Mouse (Mus musculus): ENCODE data around the gene Magel2. TPM values are rescaled to one million over a fixed set of nuclear protein-coding genes. Genes with fewer than 3 reads are reported as not detected.

The Magel2 gene
- polyA plus RNA-seq, 1 experiment from 2014 or later = 3.0 TPM

DNA sequence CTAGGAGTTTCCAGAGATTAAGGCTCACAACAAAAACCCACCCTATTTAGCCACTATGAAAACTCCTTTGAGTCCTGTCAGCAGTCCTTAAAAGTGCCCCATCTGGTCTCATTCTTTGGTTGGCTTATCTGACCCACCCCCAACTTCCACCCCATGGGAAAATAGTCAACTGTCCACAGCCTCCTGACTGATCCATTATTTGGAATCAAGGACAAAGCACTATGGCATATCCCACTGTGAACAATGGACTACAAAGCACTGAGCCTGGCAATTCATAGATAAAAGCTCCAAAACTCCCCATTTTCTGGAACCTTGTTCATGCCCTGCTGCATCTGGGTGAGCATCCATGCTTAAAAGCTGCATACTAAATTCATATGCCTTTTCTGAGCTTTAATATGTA lies 39.4 kb downstream of the Magel2 start:
- Histone ChIP-seq H3K9me3 (ENCODE audit: control insufficient read depth, low read length) (no peaks in the 10 kb centered on the region; the same call in 1 of the 2 replicates), H3K4me2 (ENCODE audit: low read depth, severe bottlenecking) (no peak overlapping the region), H3K36me3 (ENCODE audit: control insufficient read depth, insufficient read depth, low read length) (no peaks in the 10 kb centered on the region), H3K27ac (replicated peaks; ENCODE audit: low read depth, low read length) (no peak overlapping the region), H3K4me3 (ENCODE audit: low read depth, low read length) (no peak overlapping the region), H3K27me3 (ENCODE audit: control insufficient read depth, insufficient read depth, low read length) (no peaks in the 10 kb centered on the region), H3K4me1 (ENCODE audit: control insufficient read depth, insufficient read depth, low read length) (no peaks in the 10 kb centered on the region), H3K9ac (ENCODE audit: low read length) (no peak overlapping the region)
- ATAC-seq (ENCODE audit: insufficient number of reproducible peaks, low FRiP score, low TSS enrichment, low read depth) = no peak
- DNase-seq (ENCODE audit: low spot score) = no peak

GRCm38 (mm10) chr7:62418346-62418745 lies 41.5 kb downstream of the Magel2 start:
- ATAC-seq (ENCODE audit: insufficient number of reproducible peaks, low FRiP score, low TSS enrichment, low read depth) (no peak), DNase-seq (ENCODE audit: low spot score) (no peak)
- Histone ChIP-seq H3K4me2 (ENCODE audit: low read depth, severe bottlenecking) (peak overlapping the region; percentile 45), H3K9ac (ENCODE audit: low read length) (no peak overlapping the region), H3K9me3 (ENCODE audit: control insufficient read depth, low read length) (no peaks in the 10 kb centered on the region; the same call in 1 of the 2 replicates), H3K36me3 (ENCODE audit: control insufficient read depth, insufficient read depth, low read length) (no peaks in the 10 kb centered on the region), H3K4me3 (ENCODE audit: low read depth, low read length) (0 out of 2 replicates have a peak overlapping the region, but pooled peaks have one; percentile 74), H3K27ac (replicated peaks; ENCODE audit: low read depth, low read length) (no peak overlapping the region), H3K27me3 (ENCODE audit: control insufficient read depth, insufficient read depth, low read length) (no peaks in the 10 kb centered on the region), H3K4me1 (ENCODE audit: control insufficient read depth, insufficient read depth, low read length) (no peaks in the 10 kb centered on the region)
- 83% methylated on average over 9 of the region's 9 CpGs for WGBS

- Histone ChIP-seq H3K27me3 (ENCODE audit: control insufficient read depth, insufficient read depth, low read length) (no peaks in the 10 kb centered on the region), H3K36me3 (ENCODE audit: control insufficient read depth, insufficient read depth, low read length) (no peaks in the 10 kb centered on the region), H3K4me3 (ENCODE audit: low read depth, low read length) (peak overlapping the region; percentile 74), H3K4me1 (ENCODE audit: control insufficient read depth, insufficient read depth, low read length) (no peaks in the 10 kb centered on the region), H3K9ac (ENCODE audit: low read length) (no peak overlapping the region), H3K27ac (replicated peaks; ENCODE audit: low read depth, low read length) (no peak overlapping the region), H3K4me2 (ENCODE audit: low read depth, severe bottlenecking) (peak overlapping the region; percentile 45), H3K9me3 (ENCODE audit: control insufficient read depth, low read length) (no peaks in the 10 kb centered on the region; the same call in 1 of the 2 replicates)
- ATAC-seq (ENCODE audit: insufficient number of reproducible peaks, low FRiP score, low TSS enrichment, low read depth) = peak; percentile 78
- no peak for DNase-seq (ENCODE audit: low spot score)
- WGBS = 65% methylated on average over 17 of the region's 17 CpGs
Observed at GRCm38 (mm10) chr7:62419105-62419492, 42.3 kb downstream of the Magel2 start.

DNA sequence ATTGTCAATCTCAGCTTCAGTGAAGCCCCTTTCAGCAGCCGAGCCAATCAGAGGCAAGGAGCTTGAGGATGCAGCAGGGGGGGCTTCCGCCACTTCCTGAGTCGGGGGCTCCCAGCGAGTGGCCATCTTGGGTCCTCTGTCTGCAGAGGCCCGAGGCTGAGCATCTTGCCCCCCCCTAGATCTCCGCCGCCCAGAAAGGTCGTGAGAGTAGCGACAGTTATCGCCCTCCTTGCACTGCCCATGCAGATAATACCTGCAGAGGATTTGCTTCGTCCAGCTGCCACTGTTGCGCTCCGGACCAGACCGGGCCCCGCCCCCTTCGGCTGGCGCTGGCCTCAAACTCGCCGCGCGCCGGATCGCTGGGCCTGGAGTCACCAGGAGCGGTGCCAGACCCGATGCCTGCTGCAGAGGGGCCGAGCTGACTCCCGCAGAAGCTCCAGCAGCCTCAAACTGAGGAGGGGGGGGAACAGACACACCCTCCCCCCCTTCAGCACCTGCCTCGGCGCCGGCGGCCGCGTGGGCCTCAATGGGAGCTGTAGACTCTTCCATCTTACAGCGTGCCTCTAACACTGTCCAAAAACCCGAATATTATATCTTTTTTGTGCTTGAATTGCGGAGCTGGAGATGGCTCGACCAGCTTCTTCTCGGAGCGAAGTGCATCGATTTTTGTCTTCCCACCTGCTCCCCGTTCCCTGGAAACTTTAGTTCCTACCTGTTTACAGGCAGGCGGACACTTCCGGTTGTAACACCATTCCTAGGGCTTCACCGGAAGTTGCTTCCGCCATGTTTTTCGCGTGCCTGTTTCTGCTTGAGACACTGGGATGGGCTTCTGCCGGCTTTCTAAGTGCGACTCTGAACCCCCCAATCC lies 42.9 kb downstream of the Magel2 start, which contains the start of gene Mkrn3:
TSS of gene Mkrn3 (minus strand) at position 647 of the 868 bp plus-strand sequence.
- ATAC-seq (ENCODE audit: insufficient number of reproducible peaks, low FRiP score, low TSS enrichment, low read depth) (peak; percentile 81), DNase-seq (ENCODE audit: low spot score) (peak; percentile 86)
- no peak within 1 kb of the TSS for H3K27ac ChIP-seq (replicated peaks; ENCODE audit: low read depth, low read length)
- no peaks in the 10 kb centered on the region; the same call in 1 of the 2 replicates for H3K9me3 ChIP-seq (ENCODE audit: control insufficient read depth, low read length)
- H3K4me3 ChIP-seq (ENCODE audit: low read depth, low read length) = peak within 1 kb of the TSS; percentile 74
- no peaks in the 10 kb centered on the region for H3K27me3 ChIP-seq (ENCODE audit: control insufficient read depth, insufficient read depth, low read length)
- WGBS = 22% methylated on average over 49 of the region's 49 CpGs
- peak within 1 kb of the TSS; percentile 76 for H3K9ac ChIP-seq (ENCODE audit: low read length)
- H3K4me2 ChIP-seq (ENCODE audit: low read depth, severe bottlenecking) = peak within 1 kb of the TSS; percentile 45
- H3K4me1 ChIP-seq (ENCODE audit: control insufficient read depth, insufficient read depth, low read length) = no peaks in the 10 kb centered on the region
- no peaks in the 10 kb centered on the region for H3K36me3 ChIP-seq (ENCODE audit: control insufficient read depth, insufficient read depth, low read length)

GRCm38 (mm10) chr7:62420566-62420965 lies 43.8 kb downstream of the Magel2 start:
- Histone ChIP-seq H3K4me3 (ENCODE audit: low read depth, low read length) (no peak overlapping the region), H3K9me3 (ENCODE audit: control insufficient read depth, low read length) (no peaks in the 10 kb centered on the region; the same call in 1 of the 2 replicates), H3K4me1 (ENCODE audit: control insufficient read depth, insufficient read depth, low read length) (no peaks in the 10 kb centered on the region), H3K4me2 (ENCODE audit: low read depth, severe bottlenecking) (no peak overlapping the region), H3K27ac (replicated peaks; ENCODE audit: low read depth, low read length) (no peak overlapping the region), H3K27me3 (ENCODE audit: control insufficient read depth, insufficient read depth, low read length) (no peaks in the 10 kb centered on the region), H3K9ac (ENCODE audit: low read length) (no peak overlapping the region), H3K36me3 (ENCODE audit: control insufficient read depth, insufficient read depth, low read length) (no peaks in the 10 kb centered on the region)
- no peak for ATAC-seq (ENCODE audit: insufficient number of reproducible peaks, low FRiP score, low TSS enrichment, low read depth)
- DNase-seq (ENCODE audit: low spot score) = no peak
- 72% methylated on average over 6 of the region's 6 CpGs for WGBS

DNA sequence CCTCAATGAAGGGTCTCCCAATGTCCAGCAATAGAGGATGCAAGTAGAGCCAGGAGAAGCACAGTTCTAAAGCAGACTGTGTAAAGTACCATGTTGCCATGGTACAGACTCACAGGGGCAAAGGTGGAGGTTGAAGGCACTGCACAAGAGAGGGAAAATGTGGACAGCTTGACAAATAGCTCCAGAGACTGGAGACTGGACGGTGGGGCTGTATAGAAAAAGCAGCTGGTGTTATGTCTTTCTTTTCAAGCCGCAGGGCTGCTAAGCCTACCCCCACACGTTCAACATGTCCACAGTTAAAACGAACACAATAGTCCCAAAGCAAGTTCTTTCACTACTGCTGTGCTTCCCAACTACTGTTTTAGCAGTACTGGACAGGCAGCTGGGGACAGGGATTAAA lies 46.4 kb downstream of the Magel2 start:
- H3K36me3 ChIP-seq (ENCODE audit: control insufficient read depth, insufficient read depth, low read length) = no peaks in the 10 kb centered on the region
- WGBS = 50% methylated on average over 4 of the region's 4 CpGs

DNA sequence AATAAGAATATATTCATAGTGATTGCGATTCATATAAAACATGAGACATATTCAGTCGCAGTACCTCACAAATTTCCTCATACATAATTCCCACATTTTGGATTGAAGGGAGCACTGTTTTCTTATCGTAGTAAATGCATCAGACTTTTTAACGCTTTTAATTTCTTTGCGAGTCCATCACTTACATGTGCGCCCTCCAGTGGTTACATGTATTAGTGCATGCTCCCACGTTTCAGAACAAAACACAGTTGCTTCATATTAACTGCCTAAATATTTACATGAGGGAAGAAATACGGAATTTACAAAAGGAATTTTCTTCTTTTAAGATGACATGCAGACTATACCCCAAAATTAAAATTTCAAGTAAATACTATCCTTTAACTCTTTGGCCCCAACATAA lies 51.5 kb downstream of the Magel2 start:
- Histone ChIP-seq H3K36me3 (ENCODE audit: control insufficient read depth, insufficient read depth, low read length) (no peaks in the 10 kb centered on the region), H3K4me1 (ENCODE audit: control insufficient read depth, insufficient read depth, low read length) (no peaks in the 10 kb centered on the region), H3K4me3 (ENCODE audit: low read depth, low read length) (no peak overlapping the region), H3K9me3 (ENCODE audit: control insufficient read depth, low read length) (no peaks in the 10 kb centered on the region), H3K9ac (ENCODE audit: low read length) (no peak overlapping the region), H3K4me2 (ENCODE audit: low read depth, severe bottlenecking) (no peak overlapping the region), H3K27ac (replicated peaks; ENCODE audit: low read depth, low read length) (no peak overlapping the region), H3K27me3 (ENCODE audit: control insufficient read depth, insufficient read depth, low read length) (no peaks in the 10 kb centered on the region)
- DNase-seq (ENCODE audit: low spot score) (peak; percentile 37), ATAC-seq (ENCODE audit: insufficient number of reproducible peaks, low FRiP score, low TSS enrichment, low read depth) (no peak)
- 26% methylated on average over 8 of the region's 8 CpGs for WGBS

More for the DNA sequence above, 46.4 kb downstream of the Magel2 start:
- no peak for ATAC-seq (ENCODE audit: insufficient number of reproducible peaks, low FRiP score, low TSS enrichment, low read depth)
- H3K4me1 ChIP-seq (ENCODE audit: control insufficient read depth, insufficient read depth, low read length) = no peaks in the 10 kb centered on the region
- H3K9me3 ChIP-seq (ENCODE audit: control insufficient read depth, low read length) = no peaks in the 10 kb centered on the region; the same call in 1 of the 2 replicates
- H3K4me2 ChIP-seq (ENCODE audit: low read depth, severe bottlenecking) = no peak overlapping the region
- no peak overlapping the region for H3K9ac ChIP-seq (ENCODE audit: low read length)
- H3K27me3 ChIP-seq (ENCODE audit: control insufficient read depth, insufficient read depth, low read length) = no peaks in the 10 kb centered on the region
- no peak overlapping the region for H3K4me3 ChIP-seq (ENCODE audit: low read depth, low read length)
- DNase-seq (ENCODE audit: low spot score) = no peak
- no peak overlapping the region for H3K27ac ChIP-seq (replicated peaks; ENCODE audit: low read depth, low read length)

Data from limb, embryonic 11.5 days (tissue).